Mouse (Mus musculus): ENCODE data around the gene Gab1.

The Gab1 gene

GRCm38 (mm10) chr8:80880196-80881106 is at the start of gene Gab1:
Gab1 (minus strand) TSS chr8:80880519.
- DNase-seq (ENCODE audit: low read depth, low spot score) = no peak

DNA sequence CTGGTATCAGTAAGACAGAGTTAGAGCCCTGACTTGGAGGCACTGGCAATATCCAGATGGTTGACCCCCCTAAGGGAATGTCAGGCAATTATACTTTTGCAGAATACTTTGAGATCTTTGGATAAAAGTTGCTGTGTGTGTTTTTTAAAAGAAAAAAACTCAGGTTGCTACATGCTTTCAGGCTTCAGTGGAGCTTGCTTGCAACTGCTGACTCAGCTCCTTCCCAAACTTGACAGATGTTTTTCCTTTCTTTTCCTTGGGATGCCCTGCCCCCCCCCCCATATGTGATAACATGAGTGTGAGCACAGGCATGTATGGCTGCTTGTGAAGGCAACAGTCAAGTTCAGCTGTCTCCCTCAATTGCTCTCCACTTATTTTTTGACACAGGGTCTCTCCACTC is 48.5 kb upstream of the Gab1 start:
- no peak for DNase-seq (ENCODE audit: low read depth, low spot score)

DNA sequence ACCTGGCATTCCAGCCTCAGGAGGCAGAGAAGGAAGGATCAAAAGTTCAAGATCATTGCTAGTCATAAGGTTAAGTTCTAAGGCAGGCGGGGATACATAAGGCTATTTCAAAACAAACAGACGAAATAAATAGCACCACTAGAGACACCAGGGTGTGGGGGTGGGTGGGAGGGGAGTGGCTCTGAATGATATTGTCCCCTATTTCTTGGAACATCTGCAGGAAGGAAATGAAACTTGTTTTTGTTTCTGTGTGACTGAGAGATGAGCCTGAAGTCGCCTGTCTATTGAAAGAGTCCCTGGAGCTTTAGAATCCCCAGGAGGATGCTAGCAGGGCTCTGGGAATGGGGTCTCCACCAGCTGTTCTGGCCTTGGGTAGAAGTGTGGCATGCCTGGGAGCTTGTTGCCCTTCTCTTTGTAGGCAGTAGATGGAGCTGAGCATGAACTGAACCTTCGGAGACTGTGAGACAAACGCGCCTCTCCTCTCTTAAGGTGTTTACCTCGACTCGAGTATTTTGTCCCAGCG is 43.5 kb upstream of the Gab1 start:
- no peak for DNase-seq (ENCODE audit: low read depth, low spot score)

DNA sequence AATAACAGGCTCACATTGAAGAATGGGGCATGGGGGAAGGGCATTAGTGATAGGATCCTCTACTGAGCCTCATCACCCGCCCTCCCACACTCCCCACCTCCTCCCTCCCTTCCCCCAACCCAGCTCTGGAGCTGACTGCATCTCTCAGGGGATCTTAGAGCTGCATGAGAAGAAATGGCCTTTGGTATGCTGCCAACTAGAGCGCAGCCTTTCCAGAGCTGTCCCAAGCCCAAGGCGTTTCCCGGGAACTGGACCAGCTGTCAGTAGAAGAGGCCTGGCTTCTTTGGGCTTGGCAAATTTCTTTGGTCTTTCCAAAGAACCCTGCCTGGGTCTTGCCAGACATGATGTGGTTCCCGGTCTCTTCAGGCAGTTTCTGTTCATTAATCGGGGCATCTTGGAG is 42.3 kb upstream of the Gab1 start:
- no peak for DNase-seq (ENCODE audit: low read depth, low spot score)

DNA sequence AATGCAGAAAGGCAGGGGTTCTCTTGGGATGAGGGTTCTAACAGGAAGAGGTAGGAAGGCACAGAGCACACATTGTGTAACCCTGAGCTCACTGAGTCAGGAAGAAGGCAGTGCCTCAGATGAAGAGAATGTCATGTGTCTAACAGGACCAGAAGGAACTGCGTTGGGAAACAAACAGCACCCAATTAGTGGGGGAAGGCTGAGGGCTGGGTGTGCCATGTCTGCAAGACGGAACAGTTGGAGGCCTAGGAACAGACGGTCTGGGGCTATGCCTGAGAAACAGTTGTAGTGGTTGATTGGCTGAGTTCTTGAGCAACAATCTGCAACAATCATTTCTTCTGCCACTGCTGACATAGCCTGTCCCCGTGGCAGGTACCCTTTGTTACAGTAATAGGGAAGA is 38.8 kb upstream of the Gab1 start:
- no peak for DNase-seq (ENCODE audit: low read depth, low spot score)

GRCm38 (mm10) chr8:80918531-80918930 is 38.2 kb upstream of the Gab1 start:
- no peak for DNase-seq (ENCODE audit: low read depth, low spot score)

GRCm38 (mm10) chr8:80916463-80917235 is 36.3 kb upstream of the Gab1 start:
- no peak for DNase-seq (ENCODE audit: low read depth, low spot score)

GRCm38 (mm10) chr8:80913016-80913748 is 32.9 kb upstream of the Gab1 start:
- DNase-seq (ENCODE audit: low read depth, low spot score) = no peak

GRCm38 (mm10) chr8:80911400-80911799 is 31.1 kb upstream of the Gab1 start:
- DNase-seq (ENCODE audit: low read depth, low spot score) = no peak

- DNase-seq (ENCODE audit: low read depth, low spot score) = no peak
Observed at GRCm38 (mm10) chr8:80908262-80908907, 28.1 kb upstream of the Gab1 start.

GRCm38 (mm10) chr8:80902354-80902753 is 22.0 kb upstream of the Gab1 start:
- no peak for DNase-seq (ENCODE audit: low read depth, low spot score)

DNA sequence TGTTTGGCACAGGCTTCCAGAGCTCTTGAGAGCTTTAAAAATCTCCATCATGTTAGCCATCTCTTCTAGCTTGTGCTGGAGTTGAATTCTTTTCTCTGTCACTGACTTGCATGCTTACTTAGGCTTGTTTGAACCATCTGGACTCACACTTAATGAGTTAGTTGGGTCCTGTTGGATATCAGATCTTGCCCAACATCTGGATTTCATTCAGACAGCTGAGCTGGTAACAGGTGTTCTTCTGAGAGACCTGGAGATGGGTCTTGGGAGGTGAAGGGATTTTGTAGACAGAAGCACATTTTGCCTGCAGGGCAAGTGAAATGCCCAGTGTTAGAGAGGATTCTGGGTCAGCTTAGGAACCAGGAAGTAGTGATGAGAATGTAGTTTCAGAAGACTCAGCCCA is 19.0 kb upstream of the Gab1 start:
- no peak for DNase-seq (ENCODE audit: low read depth, low spot score)

- no peak for DNase-seq (ENCODE audit: low read depth, low spot score)
Observed at GRCm38 (mm10) chr8:80896026-80896425, 15.7 kb upstream of the Gab1 start.

GRCm38 (mm10) chr8:80895397-80895796 is 15.1 kb upstream of the Gab1 start:
- DNase-seq (ENCODE audit: low read depth, low spot score) = no peak

- no peak for DNase-seq (ENCODE audit: low read depth, low spot score)
Observed at GRCm38 (mm10) chr8:80894528-80894927, 14.2 kb upstream of the Gab1 start.

DNA sequence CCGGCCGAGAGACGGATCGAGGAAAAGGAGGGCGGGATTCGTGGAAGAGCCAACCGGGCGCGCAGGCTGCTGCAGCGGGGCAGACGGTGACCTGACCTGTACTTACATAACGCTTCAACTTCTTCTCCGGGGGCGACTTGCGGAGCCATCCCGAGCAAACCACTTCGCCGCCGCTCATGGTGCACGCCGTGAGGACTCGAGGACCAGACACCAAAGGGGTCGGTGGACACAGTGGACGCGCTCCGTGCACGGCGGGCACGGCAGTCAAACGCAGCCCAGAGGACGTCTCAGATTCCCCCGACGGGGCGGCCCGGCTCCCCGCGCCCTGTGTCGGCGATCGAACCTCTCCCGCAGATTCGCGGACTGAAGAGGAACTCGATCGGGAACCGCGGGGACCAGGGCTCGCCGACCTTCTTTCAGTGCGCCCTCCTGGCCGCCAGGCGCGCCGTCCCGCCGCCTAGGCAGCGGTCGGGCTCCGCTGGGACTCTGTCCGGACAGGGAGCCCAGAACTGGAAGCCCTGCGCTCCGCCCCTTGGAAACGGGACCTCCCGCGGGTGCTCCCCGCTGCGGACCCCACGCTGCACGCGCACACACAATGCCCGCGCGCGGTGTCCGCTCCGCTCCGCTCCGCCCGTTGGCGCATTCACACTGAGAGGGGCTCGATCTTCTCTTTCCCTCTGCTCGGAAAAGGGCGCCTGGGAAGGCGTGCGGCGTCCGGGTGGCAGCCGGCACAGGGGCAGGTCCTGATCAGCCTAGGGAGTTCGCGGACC is 708 bp downstream of the Gab1 start:
- no peak for DNase-seq (ENCODE audit: low read depth, low spot score)

DNA sequence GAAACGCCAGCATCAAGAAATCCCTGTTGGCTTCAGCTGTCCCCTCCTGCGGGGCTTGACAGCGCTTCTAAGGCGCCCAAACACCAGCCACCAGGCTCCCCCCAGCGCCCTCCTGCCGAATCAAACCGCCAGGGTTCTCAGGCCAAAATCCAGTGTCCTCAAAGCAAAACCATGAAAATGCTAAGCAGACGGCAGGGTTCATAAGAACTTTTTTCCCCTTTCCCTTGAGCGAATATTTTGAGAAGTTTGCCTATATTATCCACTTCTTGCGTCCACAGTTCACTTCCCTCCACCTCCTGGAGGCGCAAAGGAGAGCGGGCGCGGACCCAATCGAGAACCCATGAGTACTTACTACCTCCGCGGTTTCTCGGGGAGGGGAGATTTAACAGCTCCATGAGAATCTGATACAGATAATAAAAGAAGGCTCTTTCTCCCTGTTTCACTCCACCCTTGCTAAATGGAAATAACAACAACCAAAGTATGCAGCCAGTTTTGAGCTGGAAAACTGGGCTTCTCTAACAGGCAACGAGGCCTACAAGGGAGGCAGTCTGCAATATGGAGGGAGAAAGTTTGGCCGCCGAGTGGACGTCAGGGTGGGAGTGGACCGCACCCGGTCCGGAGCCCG is 1.4 kb downstream of the Gab1 start:
- DNase-seq (ENCODE audit: low read depth, low spot score) = no peak

DNA sequence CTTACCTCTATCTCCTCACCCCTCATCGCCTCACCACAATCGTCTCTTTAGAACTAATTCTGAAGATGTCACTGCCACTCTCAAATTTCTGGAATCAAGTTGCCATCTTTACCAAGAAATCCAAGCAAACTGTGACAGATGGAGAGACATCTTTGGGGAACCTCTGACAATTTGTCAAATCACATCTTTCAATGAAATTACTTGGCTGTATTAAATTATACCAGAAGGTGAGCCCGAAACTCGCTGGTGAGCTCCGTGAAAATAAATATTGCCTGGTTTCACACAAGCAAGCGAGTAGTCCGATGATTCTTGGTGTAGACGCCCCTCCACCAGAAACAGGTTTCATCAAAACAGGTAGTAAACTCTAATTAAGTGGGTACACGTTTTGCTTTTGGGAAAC is 2.2 kb downstream of the Gab1 start:
- DNase-seq (ENCODE audit: low read depth, low spot score) = no peak

DNA sequence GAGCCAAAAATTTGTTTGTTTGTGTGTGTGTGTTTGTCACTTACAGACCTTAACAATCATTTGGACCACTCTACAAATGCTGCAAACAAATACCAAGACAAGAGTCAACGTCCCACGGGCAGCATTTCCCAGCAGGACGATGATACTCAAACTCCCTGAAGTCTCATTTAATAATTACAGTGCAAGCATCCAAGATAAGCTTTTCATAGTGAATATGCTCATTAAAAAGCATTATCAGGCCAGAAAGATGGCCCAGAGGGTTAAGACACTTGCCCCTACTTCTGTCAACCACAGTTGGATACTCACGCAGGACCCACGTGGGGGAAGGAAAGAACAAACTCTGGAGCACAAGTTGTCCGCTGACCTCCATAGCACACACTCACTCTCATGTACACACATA is 4.8 kb downstream of the Gab1 start:
- no peak for DNase-seq (ENCODE audit: low read depth, low spot score)
